In the genomic region with DNA sequence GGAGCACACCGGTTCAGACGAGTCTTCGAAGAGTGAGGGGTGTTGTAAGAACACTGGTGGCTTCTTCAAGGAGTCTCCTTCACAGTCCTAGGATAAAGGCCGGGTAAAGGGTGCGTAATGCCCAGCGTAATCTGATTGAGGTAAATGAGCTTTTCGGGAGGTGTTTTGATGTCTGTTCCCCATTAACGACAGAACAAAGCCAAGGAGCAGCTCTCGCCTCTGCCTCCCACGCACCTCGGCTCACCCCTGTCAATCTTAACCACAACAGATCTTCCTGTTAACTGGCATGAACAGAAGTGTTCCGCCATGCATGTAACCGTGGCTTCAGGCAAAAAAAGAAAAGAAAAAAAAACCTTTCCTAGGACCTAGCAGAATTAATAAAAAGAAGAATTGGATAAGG, we compare ENCODE assay signal across 11 mouse cellular contexts. TPM values are rescaled to one million over a fixed set of nuclear protein-coding genes. Genes with fewer than 3 reads are reported as not detected.
DNase-seq lines count a peak whose midpoint lies in the region; ATAC-seq and TF ChIP-seq lines count a peak whose summit lies in the region.
"Had no signal": no experiment of that assay in that cellular context is flagged by ENCODE, and none has a peak within 500 bp of the region (broad histone marks: within the 10 kb centered on the region; RNA-seq: fewer than 3 reads in every experiment).

No protein-coding gene starts in this region.

- no peak for TF ChIP-seq CTCF in left cerebral cortex, adult 2 months (IDR thresholded peaks at IDR 0.05)

- H3K27ac ChIP-seq in kidney, embryonic 15.5 days = no peak overlapping the region
- no peak overlapping the region for H3K27ac ChIP-seq in heart, embryonic 12.5 days (ENCODE audit: poor library complexity, severe bottlenecking)
- H3K27ac ChIP-seq in left cerebral cortex, adult 2 months = no peak overlapping the region

- intact Hi-C loops in left cerebral cortex, adult 2 months (cut with DNase I) = no loop called here

- ATAC-seq in kidney, embryonic 15.5 days (replicated peaks; ENCODE audit: low FRiP score) = no peak
- peak; percentile 42; the same call in 1 of the 2 replicates for ATAC-seq in granulocyte monocyte progenitor cell, adult 5-6 weeks (replicated peaks; ENCODE audit: poor library complexity, severe bottlenecking)
- ATAC-seq in heart, embryonic 12.5 days (ENCODE audit: insufficient number of reproducible peaks, low FRiP score) = no peak

- peaks cover 14% of the 10 kb centered on the region for H3K4me1 ChIP-seq in kidney, embryonic 15.5 days
- H3K4me1 ChIP-seq in heart, embryonic 12.5 days (replicated peaks) = no peaks in the 10 kb centered on the region

- DNase-seq in kidney, adult 9 months = no peak
- peak; percentile 23 for DNase-seq in Muller cell, postnatal 12 days (ENCODE audit: inconsistent ontology term)
- DNase-seq in thymus, adult 18-20 months = peak; percentile 10 to 44
- DNase-seq in cerebellum, postnatal 25 days = no peak
- DNase-seq in left cerebral cortex, adult 2 months (ENCODE audit: extremely low spot score in 1 of 2, low spot score in 2 of 2) = no peak
- DNase-seq: cerebellum, adult 9-10 months; lung, postnatal 10 days had no signal

- no peaks in the 10 kb centered on the region for H3K27me3 ChIP-seq in kidney, embryonic 15.5 days
- H3K27me3 ChIP-seq in heart, embryonic 12.5 days (replicated peaks) = no peaks in the 10 kb centered on the region

- no peaks in the 10 kb centered on the region for H3K9me3 ChIP-seq in kidney, embryonic 15.5 days (replicated peaks)
- H3K9me3 ChIP-seq in heart, embryonic 12.5 days (replicated peaks) = no peaks in the 10 kb centered on the region

- 0 out of 2 replicates have a peak overlapping the region, but pooled peaks have one; percentile 1 for H3K4me2 ChIP-seq in kidney, embryonic 15.5 days
- H3K4me2 ChIP-seq in heart, embryonic 12.5 days = no peak overlapping the region

- WGBS in kidney, embryonic 15.5 days = 21% methylated on average over 13 of the region's 13 CpGs
- 49% methylated on average over 13 of the region's 13 CpGs for WGBS in heart, embryonic 12.5 days

- H3K9ac ChIP-seq in kidney, embryonic 15.5 days = no peak overlapping the region
- no peak overlapping the region for H3K9ac ChIP-seq in heart, embryonic 12.5 days

- no peak overlapping the region for H3K4me3 ChIP-seq in kidney, embryonic 15.5 days (replicated peaks)
- no peak overlapping the region for H3K4me3 ChIP-seq in heart, embryonic 12.5 days
- no peak overlapping the region for H3K4me3 ChIP-seq in left cerebral cortex, adult 2 months

- no peaks in the 10 kb centered on the region for H3K36me3 ChIP-seq in kidney, embryonic 15.5 days
- no peaks in the 10 kb centered on the region for H3K36me3 ChIP-seq in heart, embryonic 12.5 days

RNA-seq across cellular contexts. Expression of gene Adamts20, which starts 13.5 kb away (rescaled TPM):
- polyA plus RNA-seq in kidney, embryonic 15.5 days (2015; fragmentation: Nextera tagmentation; extraction: Ambion mirVana) = 2.1 and 3.6 TPM in 2 replicates
- not detected in 2 replicates for total RNA-seq in granulocyte monocyte progenitor cell, adult 5-6 weeks (2014; fragmentation: Nextera tagmentation)
- total RNA-seq in granulocyte monocyte progenitor cell, adult 5-6 weeks (2017) = not detected in 2 replicates
- polyA plus RNA-seq in heart, embryonic 12.5 days (2016; fragmentation: Nextera tagmentation; extraction: Ambion mirVana) = 1.3 and 1.6 TPM in 2 replicates
- total RNA-seq in left cerebral cortex, adult 2 months (2021) = 1 to 10 TPM; 7.4 to 8.4 TPM
- polyA plus RNA-seq: C2C12 had no signal

Comparison
In these comparisons a context has a peak if more than half of its experiments do, and no peak if none do; other contexts are left out.
1. DNase-seq: peak in Muller cell, postnatal 12 days (single experiment) and thymus, adult 18-20 months (2 of 2); none in kidney, adult 9 months (single experiment), cerebellum, postnatal 25 days (0 of 2) and left cerebral cortex, adult 2 months (0 of 2).
2. RNA of gene Adamts20, which starts 13.5 kb away (total RNA-seq): 7.4 to 8.4 TPM in left cerebral cortex, adult 2 months; not detected in granulocyte monocyte progenitor cell, adult 5-6 weeks; every median in the first group is over 4 times any median in the second.